Comparison of ENCODE assay signal across 24 mouse cellular contexts in genomic region chr8:110655827-110656226, GRCm38 (mm10). TPM values are rescaled to one million over a fixed set of nuclear protein-coding genes. Genes with fewer than 3 reads are reported as not detected.
DNase-seq lines count a peak whose midpoint lies in the region; ATAC-seq and TF ChIP-seq lines count a peak whose summit lies in the region.
"Had no signal": no experiment of that assay in that cellular context is flagged by ENCODE, and none has a peak within 500 bp of the region (broad histone marks: within the 10 kb centered on the region; RNA-seq: fewer than 3 reads in every experiment).

No protein-coding gene starts in this region.

- ATAC-seq in forebrain, embryonic 14.5 days = no peak
- ATAC-seq in forebrain, embryonic 12.5 days (ENCODE audit: low FRiP score) = no peak
- no peak for ATAC-seq in kidney, embryonic 15.5 days (replicated peaks; ENCODE audit: low FRiP score)

- no peak for TF ChIP-seq POLR2A in brain, embryonic 14.5 days (IDR thresholded peaks at IDR 0.05; ENCODE audit: borderline replicate concordance, extremely low read depth, insufficient read depth, insufficient read length, poor library complexity, severe bottlenecking)

- H3K27ac ChIP-seq in forebrain, embryonic 14.5 days (ENCODE audit: low read depth, low read length) = no peak overlapping the region
- H3K27ac ChIP-seq in forebrain, embryonic 12.5 days = no peak overlapping the region
- 0 out of 2 replicates have a peak overlapping the region, but pooled peaks have one; percentile 6 for H3K27ac ChIP-seq in layer of hippocampus, adult 2 months
- H3K27ac ChIP-seq in kidney, embryonic 15.5 days = no peak overlapping the region
- H3K27ac ChIP-seq: heart, embryonic 10.5 days; hindbrain, embryonic 10.5 days; limb, embryonic 13.5 days; liver, embryonic 13.5 days; stomach, embryonic 15.5 days had no signal

- 64% methylated on average over 1 of the region's 1 CpGs for whole genome bisulfite sequencing in forebrain, embryonic 14.5 days
- 89% methylated on average over 1 of the region's 1 CpGs for WGBS in forebrain, embryonic 12.5 days
- WGBS in kidney, embryonic 15.5 days = 74% methylated on average over 1 of the region's 1 CpGs

- H3K4me3 ChIP-seq in forebrain, embryonic 14.5 days (ENCODE audit: low read depth, low read length) = no peak overlapping the region
- H3K4me3 ChIP-seq in forebrain, embryonic 12.5 days (replicated peaks) = no peak overlapping the region
- H3K4me3 ChIP-seq in layer of hippocampus, adult 2 months = no peak overlapping the region
- H3K4me3 ChIP-seq in kidney, embryonic 15.5 days (replicated peaks) = no peak overlapping the region
- H3K4me3 ChIP-seq: erythroblast, embryonic 14.5 days; heart, embryonic 10.5 days; hindbrain, embryonic 10.5 days; limb, embryonic 13.5 days; liver, embryonic 13.5 days; midbrain, embryonic 10.5 days; stomach, embryonic 15.5 days had no signal

- peaks cover 30% of the 10 kb centered on the region for H3K36me3 ChIP-seq in forebrain, embryonic 14.5 days (ENCODE audit: control insufficient read depth, insufficient read depth, low read length)
- H3K36me3 ChIP-seq in forebrain, embryonic 12.5 days (replicated peaks) = peaks cover 56% of the 10 kb centered on the region
- H3K36me3 ChIP-seq in kidney, embryonic 15.5 days = peaks cover 43% of the 10 kb centered on the region

- no peak overlapping the region for H3K9ac ChIP-seq in forebrain, embryonic 14.5 days (ENCODE audit: low read length)
- no peak overlapping the region for H3K9ac ChIP-seq in forebrain, embryonic 12.5 days
- H3K9ac ChIP-seq in kidney, embryonic 15.5 days = no peak overlapping the region
- H3K9ac ChIP-seq: limb, embryonic 13.5 days; liver, embryonic 13.5 days; lung, embryonic 14.5 days; stomach, embryonic 15.5 days had no signal

- no peak for TF ChIP-seq CTCF in layer of hippocampus, adult 2 months (conservative IDR thresholded peaks at IDR 0.05)
- no peak for TF ChIP-seq CTCF in brain, embryonic 14.5 days (IDR thresholded peaks at IDR 0.05; ENCODE audit: borderline replicate concordance, extremely low read depth, insufficient read depth, insufficient read length)

- no peak overlapping the region for H3K4me2 ChIP-seq in forebrain, embryonic 14.5 days (ENCODE audit: low read length)
- H3K4me2 ChIP-seq in forebrain, embryonic 12.5 days = no peak overlapping the region
- no peak overlapping the region for H3K4me2 ChIP-seq in kidney, embryonic 15.5 days
- H3K4me2 ChIP-seq: limb, embryonic 13.5 days; liver, embryonic 13.5 days; lung, embryonic 14.5 days; stomach, embryonic 15.5 days had no signal

- no peaks in the 10 kb centered on the region for H3K4me1 ChIP-seq in forebrain, embryonic 14.5 days (ENCODE audit: control insufficient read depth, insufficient read depth, low read length)
- H3K4me1 ChIP-seq in forebrain, embryonic 12.5 days = peaks cover 10% of the 10 kb centered on the region
- peaks cover 17% of the 10 kb centered on the region for H3K4me1 ChIP-seq in kidney, embryonic 15.5 days
- H3K4me1 ChIP-seq: hindbrain, embryonic 10.5 days; limb, embryonic 13.5 days; liver, embryonic 13.5 days; stomach, embryonic 15.5 days had no signal

- H3K9me3 ChIP-seq in forebrain, embryonic 14.5 days (replicated peaks; ENCODE audit: control insufficient read depth, low read length) = no peaks in the 10 kb centered on the region
- no peaks in the 10 kb centered on the region for H3K9me3 ChIP-seq in forebrain, embryonic 12.5 days
- H3K9me3 ChIP-seq in kidney, embryonic 15.5 days (replicated peaks) = no peaks in the 10 kb centered on the region
- H3K9me3 ChIP-seq: heart, embryonic 10.5 days; hindbrain, embryonic 10.5 days; limb, embryonic 13.5 days; liver, embryonic 13.5 days; midbrain, embryonic 10.5 days; stomach, embryonic 15.5 days had no signal

- no peaks in the 10 kb centered on the region for H3K27me3 ChIP-seq in forebrain, embryonic 14.5 days (replicated peaks; ENCODE audit: control insufficient read depth, insufficient read depth, low read length)
- no peaks in the 10 kb centered on the region for H3K27me3 ChIP-seq in forebrain, embryonic 12.5 days
- no peaks in the 10 kb centered on the region for H3K27me3 ChIP-seq in kidney, embryonic 15.5 days
- H3K27me3 ChIP-seq: limb, embryonic 13.5 days; liver, embryonic 13.5 days; stomach, embryonic 15.5 days had no signal

- peak; percentile 41 for DNase-seq in forebrain, embryonic 14.5 days (ENCODE audit: low spot score)
- DNase-seq in layer of hippocampus, adult 2 months (ENCODE audit: low spot score in 2 of 2) = no peak
- DNase-seq in layer of hippocampus, postnatal 14 days (ENCODE audit: low spot score in 2 of 2) = no peak
- DNase-seq in brain, embryonic 14.5 days (ENCODE audit: low read depth) = peak; percentile 50
- DNase-seq in cerebellum, postnatal 36 days = peak; percentile 33 to 38
- no peak for DNase-seq in heart, adult 18-20 months
- DNase-seq: adrenal gland, adult 2 months; B cell, adult 2 months; gastrocnemius, postnatal 36 days; kidney, adult 9 months; kidney, postnatal 4 days; liver, embryonic 13.5 days; lung, embryonic 14.5 days; lung, postnatal 4 days; thymus, adult 18-20 months; thymus, postnatal 4 days had no signal

RNA-seq across cellular contexts. Expression of gene Vac14, which starts 37.4 kb away (rescaled TPM):
- polyA plus RNA-seq in forebrain, embryonic 14.5 days (2014; fragmentation: Nextera tagmentation; extraction: Ambion mirVana) = 25.8 and 27.1 TPM in 2 replicates
- polyA plus RNA-seq in forebrain, embryonic 12.5 days (2016; fragmentation: Nextera tagmentation; extraction: Ambion mirVana) = 27.0 and 29.4 TPM in 2 replicates
- total RNA-seq in layer of hippocampus, adult 2 months (2021) = 10 to 100 TPM; 22.8 to 23.4 TPM
- 10 to 100 TPM; 24.5 to 26.6 TPM for total RNA-seq in layer of hippocampus, postnatal 14 days (2021)
- 45.9 and 48.6 TPM in 2 replicates for polyA plus RNA-seq in brain, embryonic 14.5 days (2012; rRNA removed)
- 22.2 and 23.3 TPM in 2 replicates for polyA plus RNA-seq in kidney, embryonic 15.5 days (2015; fragmentation: Nextera tagmentation; extraction: Ambion mirVana)
- 10 to 100 TPM; 15.8 to 16.1 TPM for total RNA-seq in heart, adult 18-20 months (2021)

Comparison
In these comparisons a context has a peak if more than half of its experiments do, and no peak if none do; other contexts are left out.
1. DNase-seq: peak in forebrain, embryonic 14.5 days (single experiment), brain, embryonic 14.5 days (single experiment) and cerebellum, postnatal 36 days (2 of 2); none in layer of hippocampus, adult 2 months (0 of 2), layer of hippocampus, postnatal 14 days (0 of 2) and heart, adult 18-20 months (0 of 2).